Mouse (Mus musculus): ENCODE data around the gene Taf1c.

DNA sequence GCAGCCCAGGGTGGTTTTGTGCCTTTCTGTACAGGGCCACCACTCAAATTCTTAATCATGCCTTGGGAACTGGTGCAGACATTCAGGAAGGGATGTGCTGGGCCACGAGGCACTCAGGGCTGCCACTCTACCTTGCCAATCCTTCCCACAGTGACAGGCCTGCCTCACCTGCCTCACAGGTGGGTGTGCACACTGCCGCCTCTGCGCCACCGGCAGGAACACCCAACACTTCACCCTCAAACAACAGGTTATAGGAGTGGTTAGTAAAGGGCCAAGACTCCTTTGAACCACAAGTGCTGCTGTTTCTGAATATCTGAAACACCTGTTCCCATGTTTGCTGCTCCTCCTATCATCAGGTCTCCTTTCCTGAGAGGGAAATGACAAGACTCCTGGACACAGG, 32.6 kb downstream of the Taf1c start:
- TF ChIP-seq CTCF (IDR thresholded peaks at IDR 0.05; ENCODE audit: borderline replicate concordance, extremely low read depth, insufficient read depth, insufficient read length): no peak
- no peak for TF ChIP-seq POLR2A (IDR thresholded peaks at IDR 0.05; ENCODE audit: borderline replicate concordance, extremely low read depth, insufficient read depth, insufficient read length, poor library complexity, severe bottlenecking)
